Mouse (Mus musculus) MEL (cell line): ENCODE data around the gene Zdhhc8.

Experiments used
- CHD2 ChIP-seq: IDR thresholded peaks from 2 replicates; pipeline ENCODE4 v1.6.1; 2011; ENCODE audit warnings: low read length, improper control_type of control experiment
- CTCF ChIP-seq, 3 experiments: IDR thresholded peaks in 2 of 3; conservative IDR thresholded peaks in 1 of 3; 2 replicates each; pipeline ENCODE4 v1.5.1; 2011 to 2012; ENCODE audit warnings: low read length in 3 of 3, low read depth in 2 of 3, mild to moderate bottlenecking in 2 of 3, improper control_type of control experiment in 1 of 3, inconsistent platforms in 1 of 3, mixed read lengths in 1 of 3, moderate library complexity in 1 of 3; ENCODE audit not compliant: control insufficient read depth in 1 of 3, insufficient read depth in 1 of 3, poor library complexity in 1 of 3, severe bottlenecking in 1 of 3
- E2F4 ChIP-seq: IDR thresholded peaks from 2 replicates; pipeline ENCODE4 v1.6.1; 2011; ENCODE audit warnings: low read depth, low read length, improper control_type of control experiment, borderline replicate concordance
- EP300 ChIP-seq, 2 experiments: IDR thresholded peaks; 2 replicates each; pipeline ENCODE4 v1.6.1; 2011; ENCODE audit warnings: improper control_type of control experiment in 2 of 2, low read length in 2 of 2, low read depth in 1 of 2, mild to moderate bottlenecking in 1 of 2
- ETS1 ChIP-seq: IDR thresholded peaks from 2 replicates; pipeline ENCODE4 v1.6.1; 2012; ENCODE audit warnings: low read depth, mild to moderate bottlenecking, inconsistent platforms, low read length, improper control_type of control experiment, moderate library complexity
- GABPA ChIP-seq: IDR thresholded peaks from 2 replicates; pipeline ENCODE4 v1.6.1; 2012; ENCODE audit warnings: low read depth, mild to moderate bottlenecking, inconsistent platforms, low read length, improper control_type of control experiment, moderate library complexity
- GATA1 ChIP-seq: IDR thresholded peaks from 2 replicates; pipeline ENCODE4 v1.6.1; 2011; ENCODE audit warnings: low read depth, low read length, improper control_type of control experiment
- HCFC1 ChIP-seq: IDR thresholded peaks from 2 replicates; pipeline ENCODE4 v1.6.1; 2012; ENCODE audit warnings: low read depth, mild to moderate bottlenecking, inconsistent platforms, low read length, improper control_type of control experiment, moderate library complexity
- MAX ChIP-seq: IDR thresholded peaks from 2 replicates; pipeline ENCODE4 v1.6.1; 2011; ENCODE audit warnings: low read length, improper control_type of control experiment
- MEF2A ChIP-seq: IDR thresholded peaks from 2 replicates; pipeline ENCODE4 v1.6.1; 2014; ENCODE audit warnings: low read depth, mild to moderate bottlenecking, inconsistent platforms, low read length, improper control_type of control experiment; ENCODE audit not compliant: poor library complexity, insufficient replicate concordance, severe bottlenecking; ENCODE audit errors: extremely low read depth
- MYC ChIP-seq: IDR thresholded peaks from 2 replicates; pipeline ENCODE4 v1.6.1; 2011; ENCODE audit warnings: low read depth, mild to moderate bottlenecking, low read length, improper control_type of control experiment, moderate library complexity
- POLR2A ChIP-seq, 2 experiments: IDR thresholded peaks; 2 replicates each; pipeline ENCODE4 v1.6.1; 2011 to 2012; ENCODE audit warnings: low read length in 2 of 2, mild to moderate bottlenecking in 2 of 2, control low read depth in 1 of 2, improper control_type of control experiment in 1 of 2, low read depth in 1 of 2, moderate library complexity in 1 of 2; ENCODE audit not compliant: control insufficient read depth in 1 of 2, insufficient read depth in 1 of 2, poor library complexity in 1 of 2
- USF1 ChIP-seq: IDR thresholded peaks from 2 replicates; pipeline ENCODE4 v1.6.1; 2014; ENCODE audit warnings: low read depth, mild to moderate bottlenecking, inconsistent platforms, low read length, improper control_type of control experiment, moderate library complexity
- ZMIZ1 ChIP-seq: IDR thresholded peaks from 2 replicates; pipeline ENCODE4 v1.6.1; 2012; ENCODE audit warnings: low read depth, mild to moderate bottlenecking, inconsistent platforms, low read length, improper control_type of control experiment, moderate library complexity

GRCm38 (mm10) chr16:18268182-18268581, 33.2 kb upstream of the Zdhhc8 start:
- TF ChIP-seq CTCF (IDR thresholded peaks at IDR 0.05 in 2 of 3, conservative IDR thresholded peaks at IDR 0.05 in 1 of 3; ENCODE audit: control insufficient read depth in 1 of 3, insufficient read depth in 1 of 3, low read depth in 2 of 3, low read length in 3 of 3, poor library complexity in 1 of 3, severe bottlenecking in 1 of 3) (peak in 2 of 3 experiments; percentile 42 to 43; a peak in 4 of 6 replicates), ETS1 (no peak), GABPA (no peak), MYC (no peak), HCFC1 (no peak), POLR2A (IDR thresholded peaks at IDR 0.05; ENCODE audit: control insufficient read depth in 1 of 2, insufficient read depth in 1 of 2, low read depth in 1 of 2, low read length in 2 of 2, poor library complexity in 1 of 2) (no peak), ZMIZ1 (no peak), E2F4 (no peak), EP300 (IDR thresholded peaks at IDR 0.05; ENCODE audit: low read depth in 1 of 2, low read length in 2 of 2) (no peak), CHD2 (no peak), USF1 (no peak), GATA1 (no peak), MAX (no peak), MEF2A (no peak)
